Mouse (Mus musculus): ENCODE data around the gene Wdfy3.

GRCm38 (mm10) chr5:101951918-101952317, 117.8 kb downstream of the Wdfy3 start:
- no peak for TF ChIP-seq CTCF (IDR thresholded peaks at IDR 0.05)
- TF ChIP-seq EP300 (IDR thresholded peaks at IDR 0.05) = no peak

Data from lung, postnatal 0 days (tissue).